Mouse (Mus musculus): ENCODE data around the gene Lypd8.
"Not testable (repeated sequence)": the region's sequence is repeated elsewhere in the genome, so short reads cannot be mapped to it uniquely, and the experiment has no call there.

Lypd8 gene

GRCm38 (mm10) chr11:58378763-58379278, at the start of gene Lypd8:
Gene Lypd8 (plus strand): TSS chr11:58379043.
- DNase-seq: no peak

GRCm38 (mm10) chr11:58329906-58330275, 49.0 kb upstream of the Lypd8 start:
- DNase-seq: no peak

GRCm38 (mm10) chr11:58330276-58331148, 48.3 kb upstream of the Lypd8 start, which contains the start of the genes Zfp672 and Sh3bp5l:
Gene Zfp672 (minus strand): TSS chr11:58330339.
Gene Sh3bp5l (plus strand): TSS chr11:58330724.
- DNase-seq: peak; percentile 91 to 95

- no peak for DNase-seq
These were observed 47.7 kb upstream of the Lypd8 start for GRCm38 (mm10) chr11:58331149-58331495.

- no peak for DNase-seq
These were observed 47.3 kb upstream of the Lypd8 start for GRCm38 (mm10) chr11:58331546-58331945.

- DNase-seq: peak in 1 of 2 experiments; percentile 47
These were observed 44.1 kb upstream of the Lypd8 start for GRCm38 (mm10) chr11:58334746-58335145.

- no peak for DNase-seq
These were observed 32.1 kb upstream of the Lypd8 start for GRCm38 (mm10) chr11:58346745-58347144.

GRCm38 (mm10) chr11:58350628-58351027, 28.2 kb upstream of the Lypd8 start:
- no peak for DNase-seq

GRCm38 (mm10) chr11:58351179-58351578, 27.7 kb upstream of the Lypd8 start:
- no peak for DNase-seq

- DNase-seq: no peak
These were observed 25.9 kb upstream of the Lypd8 start for GRCm38 (mm10) chr11:58352681-58353548.

- no peak for DNase-seq
These were observed 25.1 kb upstream of the Lypd8 start for GRCm38 (mm10) chr11:58353709-58354108.

GRCm38 (mm10) chr11:58354476-58354875, 24.4 kb upstream of the Lypd8 start:
- no peak for DNase-seq

GRCm38 (mm10) chr11:58354927-58355326, 23.9 kb upstream of the Lypd8 start:
- DNase-seq: no peak

GRCm38 (mm10) chr11:58357042-58357441, 21.8 kb upstream of the Lypd8 start:
- DNase-seq: no peak

- no peak for DNase-seq
These were observed 20.9 kb upstream of the Lypd8 start for GRCm38 (mm10) chr11:58357844-58358534.

GRCm38 (mm10) chr11:58362562-58362961, 16.3 kb upstream of the Lypd8 start:
- DNase-seq: not testable (repeated sequence)

- DNase-seq: no peak
These were observed 14.4 kb upstream of the Lypd8 start for GRCm38 (mm10) chr11:58364454-58364853.

- DNase-seq: not testable (repeated sequence)
These were observed 12.7 kb upstream of the Lypd8 start for GRCm38 (mm10) chr11:58366191-58366590.

GRCm38 (mm10) chr11:58377273-58377672, 1.6 kb upstream of the Lypd8 start:
- DNase-seq: no peak

GRCm38 (mm10) chr11:58377686-58378085, 1.2 kb upstream of the Lypd8 start:
- DNase-seq: no peak

GRCm38 (mm10) chr11:58379516-58379915, 673 bp downstream of the Lypd8 start:
- DNase-seq: no peak

GRCm38 (mm10) chr11:58382471-58382870, 3.6 kb downstream of the Lypd8 start:
- no peak for DNase-seq
